Mouse (Mus musculus) embryonic facial prominence, embryonic 11.5 days (tissue): ENCODE results near the gene Ccdc60. TPM values are rescaled to one million over a fixed set of nuclear protein-coding genes. Genes with fewer than 3 reads are reported as not detected.

Experiments
- ATAC-seq: fragments of 200-750 bp; cut with Nextera tagmentation; replicated peaks from 2 replicates; pipeline ENCODE4 v1.8.0; 2017; ENCODE audit warnings: low read depth; ENCODE audit not compliant: insufficient number of reproducible peaks, low FRiP score, low TSS enrichment
- DNase-seq: peaks from one replicate; pipeline ENCODE4 v3.0.0-alpha.2; 2015; ENCODE audit warnings: low spot score
- H3K27ac ChIP-seq: fragments of 300-500 bp; sonication (generic); replicated peaks from 2 replicates; pipeline ENCODE4 v1.5.1; 2014; ENCODE audit warnings: mild to moderate bottlenecking, low read depth, low read length, control low read depth
- H3K27me3 ChIP-seq: fragments of 300-500 bp; sonication (generic); 2 replicates; pipeline ENCODE4 v1.6.1; 2014; ENCODE audit warnings: mild to moderate bottlenecking, low read length, moderate library complexity, mixed read lengths; ENCODE audit not compliant: control insufficient read depth, insufficient read depth
- H3K36me3 ChIP-seq: fragments of 300-500 bp; sonication (generic); replicated peaks from 2 replicates; pipeline ENCODE4 v1.6.1; 2014; ENCODE audit warnings: low read depth, mild to moderate bottlenecking, low read length, moderate library complexity, mixed read lengths; ENCODE audit not compliant: control insufficient read depth, insufficient read depth
- H3K4me1 ChIP-seq: fragments of 300-500 bp; sonication (generic); 2 replicates; pipeline ENCODE4 v1.6.1; 2014; ENCODE audit warnings: low read length, mixed read lengths; ENCODE audit not compliant: control insufficient read depth, insufficient read depth
- H3K4me2 ChIP-seq: fragments of 300-500 bp; sonication (generic); 2 replicates; pipeline ENCODE4 v1.6.1; 2014; ENCODE audit warnings: low read depth, mild to moderate bottlenecking, control low read depth, low read length, moderate library complexity
- H3K4me3 ChIP-seq: fragments of 300-500 bp; sonication (generic); 2 replicates; pipeline ENCODE4 v1.5.1; 2014; ENCODE audit warnings: low read depth, low read length, control low read depth
- H3K9ac ChIP-seq: fragments of 300-500 bp; sonication (generic); replicated peaks from 2 replicates; pipeline ENCODE4 v1.6.1; 2014; ENCODE audit warnings: mild to moderate bottlenecking, control low read depth, low read length
- H3K9me3 ChIP-seq: fragments of 300-500 bp; sonication (generic); replicated peaks from 2 replicates; pipeline ENCODE4 v1.6.1; 2016; ENCODE audit warnings: mild to moderate bottlenecking, low read length, inconsistent platforms, mixed read lengths; ENCODE audit not compliant: control insufficient read depth
- WGBS: fragments of 180-500 bp; shearing (Covaris S2); extraction: QIAGEN DNeasy Blood & Tissue Kit; methylation state at CpG from one replicate; pipeline ENCODE4 v1.1.7; 2014; 5-methylcytosine and 5-hydroxymethylcytosine counted together
- polyA plus RNA-seq: library from polyadenylated mRNA; unstranded; fragments of >200 nt; fragmentation: Nextera tagmentation; extraction: Ambion mirVana; gene quantifications from 2 replicates; pipeline ENCODE4 v1.2.1, GENCODE M21; 2014

Gene Ccdc60
- polyA plus RNA-seq, 1 experiment from 2014 or later = 1.8 TPM

DNA sequence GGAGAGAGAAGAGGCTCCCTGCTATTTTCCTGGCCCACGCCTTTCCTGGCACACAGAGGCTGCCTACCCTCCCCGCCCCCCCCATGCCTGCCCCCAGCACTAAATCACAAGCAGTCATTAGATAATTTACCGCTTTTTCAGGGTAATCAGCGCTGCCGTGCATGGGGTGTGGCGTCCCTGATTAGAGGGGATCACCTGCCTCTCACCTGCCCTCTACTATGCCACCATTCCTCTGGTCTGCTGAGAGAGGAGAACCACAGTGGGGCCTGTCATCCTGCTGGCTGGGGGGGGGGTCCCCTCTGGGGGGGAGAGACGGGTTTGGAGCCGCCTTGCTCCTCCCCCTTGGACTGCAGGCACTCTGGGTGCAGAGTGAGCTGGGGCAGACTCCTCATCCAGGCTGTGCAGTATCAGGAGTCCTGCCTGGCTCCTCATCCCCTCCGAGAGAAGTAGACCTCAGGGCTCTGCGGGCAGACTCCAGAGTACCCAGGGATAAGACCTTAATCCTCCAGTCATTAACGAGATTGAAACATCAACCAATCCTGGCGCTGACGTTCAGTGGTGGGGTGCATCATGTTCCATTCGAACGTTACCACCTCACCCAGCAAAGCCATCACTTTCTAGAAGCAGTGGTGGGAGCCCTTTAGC lies 3.1 kb downstream of the Ccdc60 start:
- Histone ChIP-seq H3K4me1 (peaks cover 3% of the 10 kb centered on the region; the same call in 1 of the 2 replicates), H3K9ac (no peak overlapping the region), H3K36me3 (no peaks in the 10 kb centered on the region), H3K4me3 (no peak overlapping the region), H3K27me3 (no peaks in the 10 kb centered on the region), H3K4me2 (no peak overlapping the region), H3K27ac (no peak overlapping the region), H3K9me3 (no peaks in the 10 kb centered on the region)
- DNase-seq (no peak), ATAC-seq (no peak)
- WGBS = 32% methylated on average over 15 of the region's 15 CpGs

DNA sequence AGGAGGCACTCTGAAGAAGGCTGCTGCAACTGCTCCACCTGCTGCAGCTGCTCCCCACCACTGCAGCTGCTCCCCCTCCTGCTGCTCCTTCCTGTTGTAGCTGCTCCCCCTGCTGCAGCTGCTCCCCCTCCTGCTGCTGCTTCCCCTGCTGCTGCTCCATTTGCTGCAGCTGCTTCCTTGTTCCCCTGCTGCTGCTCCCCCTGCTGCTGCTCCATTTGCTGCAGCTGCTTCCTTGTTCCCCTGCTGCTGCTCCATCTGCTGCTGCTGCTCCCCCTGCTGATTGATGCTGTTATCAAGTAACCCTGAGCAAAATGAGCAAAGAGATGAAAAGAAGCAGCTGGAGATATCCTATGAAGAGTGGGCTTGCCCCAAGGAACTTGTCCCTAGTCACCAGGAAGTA lies 8.3 kb downstream of the Ccdc60 start:
- H3K9me3 ChIP-seq = no peaks in the 10 kb centered on the region; the same call in 1 of the 2 replicates
- H3K27me3 ChIP-seq = no peaks in the 10 kb centered on the region
- no peak overlapping the region for H3K27ac ChIP-seq
- H3K4me2 ChIP-seq = no peak overlapping the region
- no peak overlapping the region for H3K4me3 ChIP-seq
- H3K4me1 ChIP-seq = peaks cover 1% of the 10 kb centered on the region; the same call in 1 of the 2 replicates
- no peak overlapping the region for H3K9ac ChIP-seq
- ATAC-seq = no peak
- no peaks in the 10 kb centered on the region for H3K36me3 ChIP-seq
- DNase-seq = no peak

DNA sequence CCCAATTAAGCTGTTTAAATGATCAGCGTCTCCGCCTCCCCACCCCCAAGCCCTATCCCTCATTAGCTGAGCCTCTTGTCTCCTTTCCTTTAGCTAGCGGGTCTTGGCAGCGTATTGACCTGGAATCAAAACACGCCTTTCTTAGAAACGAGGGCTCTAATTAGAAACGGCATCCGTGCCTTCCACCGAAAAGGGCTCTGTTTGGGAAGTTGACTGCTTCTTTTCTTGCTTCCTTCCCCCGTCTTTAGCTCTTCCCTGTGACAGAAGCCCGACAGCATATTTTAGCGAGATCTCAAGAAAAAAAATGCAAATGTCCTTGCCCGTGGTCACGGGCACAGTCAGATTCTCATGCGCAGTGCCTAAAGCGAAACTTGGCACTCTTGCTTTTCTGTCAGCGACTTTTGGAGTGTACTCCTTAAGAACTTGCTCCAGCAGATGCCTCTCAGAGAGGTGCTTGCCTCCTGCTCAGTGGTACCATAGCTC lies 10.3 kb downstream of the Ccdc60 start:
- Histone ChIP-seq H3K4me2 (no peak overlapping the region), H3K4me1 (no peaks in the 10 kb centered on the region), H3K4me3 (no peak overlapping the region), H3K27ac (no peak overlapping the region), H3K9ac (no peak overlapping the region), H3K27me3 (no peaks in the 10 kb centered on the region), H3K9me3 (no peaks in the 10 kb centered on the region; the same call in 1 of the 2 replicates), H3K36me3 (no peaks in the 10 kb centered on the region)
- no peak for DNase-seq
- 72% methylated on average over 17 of the region's 17 CpGs for WGBS
- no peak for ATAC-seq

DNA sequence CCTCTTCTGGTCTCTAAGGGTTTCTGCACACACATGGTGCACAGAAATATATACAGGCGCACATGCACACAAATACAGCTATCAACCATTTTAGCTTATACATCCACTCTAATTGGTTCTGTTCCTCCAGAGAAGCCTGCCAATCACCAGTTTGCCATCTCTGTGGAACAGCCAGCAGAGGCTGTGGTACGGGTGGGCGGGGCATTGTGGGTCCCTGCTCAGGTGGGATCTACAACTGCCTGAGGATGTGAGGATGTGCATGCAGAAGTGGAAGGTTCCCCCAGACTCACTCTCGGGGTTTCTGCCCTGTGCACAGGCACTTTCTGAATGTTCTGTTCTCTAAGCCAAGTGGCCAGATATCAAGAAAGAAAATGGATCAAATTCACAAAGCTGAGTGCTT lies 10.8 kb downstream of the Ccdc60 start:
- Histone ChIP-seq H3K27ac (no peak overlapping the region), H3K27me3 (no peaks in the 10 kb centered on the region), H3K9me3 (no peaks in the 10 kb centered on the region; the same call in 1 of the 2 replicates), H3K36me3 (no peaks in the 10 kb centered on the region), H3K4me3 (no peak overlapping the region), H3K4me2 (no peak overlapping the region), H3K4me1 (no peaks in the 10 kb centered on the region), H3K9ac (no peak overlapping the region)
- 84% methylated on average over 4 of the region's 4 CpGs for WGBS
- ATAC-seq = no peak
- no peak for DNase-seq

DNA sequence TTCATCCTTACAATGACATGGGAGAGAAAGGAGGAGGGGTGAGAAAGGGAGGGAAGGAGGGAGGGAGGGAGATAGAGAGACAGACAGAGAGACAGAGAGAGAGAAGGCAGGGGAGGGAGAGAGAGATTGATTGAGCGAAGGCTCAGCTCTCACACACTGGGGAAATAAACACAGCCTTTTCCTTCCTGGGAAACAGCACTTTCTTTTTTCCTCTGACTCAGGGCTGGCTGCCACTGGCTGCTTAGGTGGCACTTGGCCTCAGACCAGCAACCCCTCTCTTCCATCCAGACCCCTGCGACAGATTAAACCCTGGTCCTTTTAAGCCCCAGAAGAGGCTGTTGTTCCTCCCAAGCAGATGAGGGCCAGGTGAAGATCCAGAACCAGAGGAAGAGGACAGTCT lies 14.0 kb downstream of the Ccdc60 start:
- H3K4me3 ChIP-seq = no peak overlapping the region
- no peak overlapping the region for H3K27ac ChIP-seq
- DNase-seq (no peak), ATAC-seq (no peak)
- 42% methylated on average over 2 of the region's 2 CpGs for WGBS
- H3K36me3 ChIP-seq = no peaks in the 10 kb centered on the region
- no peaks in the 10 kb centered on the region; the same call in 1 of the 2 replicates for H3K9me3 ChIP-seq
- H3K9ac ChIP-seq = no peak overlapping the region
- no peaks in the 10 kb centered on the region for H3K27me3 ChIP-seq
- H3K4me1 ChIP-seq = no peaks in the 10 kb centered on the region
- H3K4me2 ChIP-seq = no peak overlapping the region

DNA sequence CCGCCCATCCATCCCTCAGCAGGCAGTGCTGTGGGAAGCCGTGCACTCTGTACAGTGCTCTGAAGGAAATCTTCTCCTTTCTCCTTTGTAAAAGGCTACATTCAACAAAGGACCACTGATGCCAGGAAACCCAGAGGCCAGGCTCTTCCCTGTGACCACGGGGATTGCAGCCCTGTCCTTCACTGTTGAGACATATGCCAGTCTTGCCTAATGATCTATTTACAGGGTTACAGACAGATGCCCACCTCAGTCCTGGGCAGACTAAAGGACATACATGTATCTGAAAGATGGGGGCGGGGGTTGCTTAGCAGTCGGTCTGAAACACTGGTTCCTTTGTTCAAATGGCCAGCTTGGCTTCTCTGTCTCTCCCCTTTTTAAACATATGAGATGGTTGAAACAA lies 14.4 kb downstream of the Ccdc60 start:
- no peak for ATAC-seq
- H3K4me1 ChIP-seq = no peaks in the 10 kb centered on the region
- H3K27ac ChIP-seq = no peak overlapping the region

DNA sequence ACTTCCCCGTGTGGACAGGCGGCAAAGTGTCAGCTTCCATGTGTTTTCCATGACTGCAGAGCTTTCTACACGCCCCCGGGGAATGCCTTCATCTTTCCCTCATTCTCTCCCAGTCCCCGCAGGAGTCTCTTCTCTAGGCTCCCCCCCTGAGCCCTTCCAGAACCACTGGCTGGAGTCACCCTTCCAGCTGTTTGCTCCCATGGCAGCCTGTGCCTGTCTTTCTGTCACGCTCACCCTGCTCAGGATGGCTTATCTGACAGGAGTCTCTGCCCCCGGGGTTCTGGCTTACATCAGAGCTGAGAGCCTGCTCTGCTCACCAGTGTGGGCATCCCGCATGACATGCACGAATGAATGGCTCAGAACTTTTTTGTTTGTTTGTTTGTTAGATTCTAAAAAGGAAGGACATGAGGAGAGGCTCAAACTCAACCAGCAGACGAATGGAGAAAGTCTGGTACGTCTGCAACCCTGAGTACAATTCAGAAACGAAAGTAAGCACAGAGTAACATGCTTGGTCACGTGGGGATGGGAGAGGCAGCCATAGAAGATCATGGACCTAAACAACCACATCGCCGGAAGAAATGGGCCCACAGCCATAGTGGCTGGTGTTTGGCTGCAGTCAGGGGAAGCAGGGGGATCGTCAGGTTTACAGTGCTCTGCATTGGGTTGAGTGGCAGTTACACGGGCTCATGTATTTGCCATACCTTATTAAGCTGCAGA lies 17.1 kb downstream of the Ccdc60 start:
- H3K9me3 ChIP-seq = no peaks in the 10 kb centered on the region
- 64% methylated on average over 17 of the region's 17 CpGs for WGBS
- no peaks in the 10 kb centered on the region for H3K27me3 ChIP-seq
- H3K27ac ChIP-seq = no peak overlapping the region
- ATAC-seq (no peak), DNase-seq (no peak)
- no peak overlapping the region for H3K9ac ChIP-seq
- no peaks in the 10 kb centered on the region for H3K4me1 ChIP-seq
- no peaks in the 10 kb centered on the region for H3K36me3 ChIP-seq
- no peak overlapping the region for H3K4me2 ChIP-seq
- no peak overlapping the region for H3K4me3 ChIP-seq

More for the DNA sequence above, 14.4 kb downstream of the Ccdc60 start:
- H3K9ac ChIP-seq = no peak overlapping the region
- no peaks in the 10 kb centered on the region for H3K36me3 ChIP-seq
- no peaks in the 10 kb centered on the region for H3K27me3 ChIP-seq
- H3K4me3 ChIP-seq = no peak overlapping the region
- H3K4me2 ChIP-seq = no peak overlapping the region
- DNase-seq = no peak
- 39% methylated on average over 5 of the region's 5 CpGs for WGBS
- no peaks in the 10 kb centered on the region; the same call in 1 of the 2 replicates for H3K9me3 ChIP-seq
